Mouse (Mus musculus) midbrain, embryonic 13.5 days (tissue): Measurements from ENCODE around the gene Nck2. TPM values are rescaled to one million over a fixed set of nuclear protein-coding genes. Genes with fewer than 3 reads are reported as not detected.

ENCODE experiments used
- ATAC-seq: fragments of 200-750 bp; cut with Nextera tagmentation; 2 replicates; pipeline ENCODE4 v1.8.0; 2017; ENCODE audit warnings: mild to moderate bottlenecking, moderate TSS enrichment, moderate library complexity
- H3K27ac ChIP-seq: fragments of 300-500 bp; sonication (generic); 2 replicates; pipeline ENCODE4 v1.5.1; 2015; ENCODE audit warnings: inconsistent platforms, mild to moderate bottlenecking, moderate library complexity
- H3K27me3 ChIP-seq: fragments of 300-500 bp; sonication (generic); 2 replicates; pipeline ENCODE4 v1.6.1; 2015; ENCODE audit warnings: mild to moderate bottlenecking, inconsistent platforms
- H3K36me3 ChIP-seq: fragments of 300-500 bp; sonication (generic); 2 replicates; pipeline ENCODE4 v1.6.1; 2015; ENCODE audit warnings: mild to moderate bottlenecking, inconsistent platforms
- H3K4me1 ChIP-seq: fragments of 300-500 bp; sonication (generic); replicated peaks from 2 replicates; pipeline ENCODE4 v1.6.1; 2015; ENCODE audit warnings: inconsistent platforms
- H3K4me2 ChIP-seq: fragments of 300-500 bp; sonication (generic); replicated peaks from 2 replicates; pipeline ENCODE4 v1.6.1; 2015; ENCODE audit warnings: moderate library complexity, mild to moderate bottlenecking, inconsistent platforms
- H3K4me3 ChIP-seq: fragments of 300-500 bp; sonication (generic); replicated peaks from 2 replicates; pipeline ENCODE4 v1.5.1; 2015; ENCODE audit warnings: mild to moderate bottlenecking, inconsistent platforms
- H3K9ac ChIP-seq: fragments of 300-500 bp; sonication (generic); replicated peaks from 2 replicates; pipeline ENCODE4 v1.6.1; 2015; ENCODE audit warnings: mild to moderate bottlenecking, inconsistent platforms
- H3K9me3 ChIP-seq: fragments of 300-500 bp; sonication (generic); 2 replicates; pipeline ENCODE4 v1.6.1; 2016; ENCODE audit warnings: mild to moderate bottlenecking, inconsistent platforms
- WGBS: fragments of 180-500 bp; shearing (Covaris S2); methylation state at CpG from one replicate; pipeline ENCODE4 v1.1.7; 2015; 5-methylcytosine and 5-hydroxymethylcytosine counted together
- polyA plus RNA-seq: library from polyadenylated mRNA; unstranded; fragments of >200 nt; fragmentation: Nextera tagmentation; extraction: Ambion mirVana; gene quantifications from 2 replicates; pipeline ENCODE4 v1.2.1, GENCODE M21; 2015

Nck2 gene
- polyA plus RNA-seq, 1 experiment from 2014 or later, result 35.4 TPM

DNA sequence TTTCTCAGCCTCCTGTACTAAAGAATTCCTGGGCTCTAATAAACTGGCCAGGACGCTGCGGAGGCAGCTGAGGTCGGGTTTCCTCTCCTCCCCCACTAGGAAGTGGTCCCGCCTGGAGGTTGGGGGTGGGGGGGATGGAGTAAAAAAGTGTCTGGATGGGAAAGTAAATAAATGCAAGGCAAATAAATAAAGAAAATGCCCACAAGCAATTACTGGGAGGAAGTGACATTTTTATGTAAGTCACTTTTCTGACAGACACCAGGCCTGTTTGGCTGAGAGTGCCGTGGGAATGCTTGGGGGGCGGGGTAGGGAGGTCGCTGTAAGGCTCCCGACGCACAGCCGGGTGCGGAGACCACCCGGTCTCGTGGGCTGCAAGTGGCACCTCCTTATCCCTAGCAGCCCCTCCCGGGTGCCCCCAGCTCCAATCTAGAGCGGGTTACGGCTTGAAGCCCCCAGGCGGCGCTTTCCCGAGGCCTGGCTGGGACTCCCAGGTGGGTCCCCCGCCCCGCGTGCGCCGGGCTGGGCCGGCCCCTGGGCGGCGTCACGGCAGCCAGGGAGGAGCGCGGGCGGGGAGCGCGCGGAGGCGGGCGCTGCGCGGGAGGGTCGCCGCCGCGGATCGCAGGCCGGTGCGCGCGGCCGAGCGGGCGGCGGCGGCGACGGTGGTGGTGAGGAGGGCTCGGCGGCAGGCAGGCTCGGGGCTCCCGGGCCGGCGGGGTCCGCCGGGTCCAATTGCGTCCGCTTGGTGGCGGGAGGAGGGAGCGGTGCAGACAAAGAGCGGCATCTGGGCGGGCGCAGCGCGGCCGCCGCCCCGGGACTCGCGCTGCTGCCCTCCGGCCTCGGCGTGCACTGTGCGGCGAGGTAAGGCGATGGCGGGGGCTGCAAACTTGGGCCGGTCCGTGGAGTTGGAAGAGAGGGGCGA lies 1.1 kb downstream of the Nck2 start:
- H3K9ac ChIP-seq, result peak overlapping the region; percentile 97
- 0% methylated on average over 70 of the region's 86 CpGs for WGBS
- no peaks in the 10 kb centered on the region for H3K36me3 ChIP-seq
- H3K4me2 ChIP-seq, result peak overlapping the region; percentile 79
- peaks cover 30% of the 10 kb centered on the region for H3K4me1 ChIP-seq
- no peaks in the 10 kb centered on the region for H3K27me3 ChIP-seq
- ATAC-seq, result peak; percentile 95
- peak overlapping the region; percentile 97 for H3K4me3 ChIP-seq
- no peaks in the 10 kb centered on the region for H3K9me3 ChIP-seq
- peak overlapping the region; percentile 92 for H3K27ac ChIP-seq

DNA sequence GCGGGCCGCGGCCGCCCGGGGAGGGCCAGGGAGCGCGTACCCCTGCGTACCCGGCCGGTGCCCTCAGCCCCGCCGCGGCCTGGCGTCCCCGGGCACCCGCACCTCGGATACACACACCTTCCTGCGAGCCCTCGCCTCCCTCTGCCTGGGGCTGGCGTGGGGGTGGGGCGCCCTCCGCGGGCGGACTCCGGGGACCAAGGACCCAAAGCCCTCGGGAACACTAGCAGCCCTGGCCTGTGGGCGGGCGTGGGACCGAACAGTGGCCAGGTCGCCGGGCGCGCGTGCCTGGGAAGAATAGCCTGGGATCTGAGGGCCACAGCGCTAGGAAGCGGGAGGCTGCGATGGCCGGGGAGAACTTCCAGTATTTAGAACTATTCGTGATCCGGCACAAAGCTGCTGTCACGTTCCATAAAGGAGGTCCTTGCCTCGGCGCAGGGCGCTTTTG lies 1.7 kb downstream of the Nck2 start:
- Histone ChIP-seq H3K27ac (peak overlapping the region; percentile 92), H3K27me3 (no peaks in the 10 kb centered on the region), H3K4me2 (peak overlapping the region; percentile 79), H3K4me3 (peak overlapping the region; percentile 97), H3K4me1 (peaks cover 33% of the 10 kb centered on the region), H3K9me3 (no peaks in the 10 kb centered on the region), H3K36me3 (no peaks in the 10 kb centered on the region), H3K9ac (peak overlapping the region; percentile 97)
- peak; percentile 78 for ATAC-seq
- under 1% methylated on average over 24 of the region's 44 CpGs for WGBS

DNA sequence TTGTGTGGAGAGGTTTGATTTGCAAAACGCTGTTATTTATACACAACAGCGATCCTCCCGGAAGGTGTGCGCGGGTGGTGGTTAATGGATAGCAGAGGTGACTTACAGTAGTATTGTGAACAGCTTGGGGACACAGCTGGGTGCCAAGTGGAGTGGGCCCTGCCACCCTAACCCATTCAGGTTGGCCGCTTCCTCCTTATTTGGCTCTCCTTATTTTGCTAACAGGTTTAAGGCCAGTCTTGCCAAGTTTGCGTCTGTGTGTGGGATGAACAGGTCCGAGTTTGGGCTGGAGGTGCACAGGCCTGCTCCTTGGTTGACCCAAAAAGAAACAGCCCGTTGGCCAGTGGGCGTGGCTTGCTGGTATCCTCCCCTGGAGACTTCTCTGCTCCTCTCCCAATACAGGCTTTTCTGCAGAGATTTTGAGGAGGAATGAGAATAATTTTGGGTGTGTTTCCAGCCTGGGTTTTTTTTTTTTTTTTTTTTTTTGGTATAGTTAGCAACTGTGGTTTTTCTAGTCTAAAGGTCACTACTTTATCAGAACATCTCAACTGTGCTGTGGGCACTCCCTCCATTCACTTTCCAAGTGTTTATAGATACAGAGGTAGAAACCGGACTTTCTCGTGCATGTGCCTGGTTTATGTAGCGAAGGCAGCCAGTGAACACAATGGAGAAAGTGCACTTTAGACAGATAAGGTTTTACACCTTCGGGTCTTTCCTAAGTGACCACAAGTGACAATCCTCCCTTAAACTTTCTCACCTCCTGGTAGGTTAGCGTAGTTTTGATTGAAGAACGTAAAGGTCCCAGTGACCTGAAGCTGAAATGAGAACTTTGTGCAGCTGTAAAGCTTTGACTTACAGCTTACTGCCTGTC lies 2.6 kb downstream of the Nck2 start:
- 21% methylated on average over 16 of the region's 16 CpGs for WGBS
- Histone ChIP-seq H3K27ac (peak overlapping the region; percentile 92), H3K4me1 (peaks cover 37% of the 10 kb centered on the region), H3K9me3 (no peaks in the 10 kb centered on the region), H3K36me3 (no peaks in the 10 kb centered on the region), H3K4me3 (peak overlapping the region; percentile 97), H3K9ac (peak overlapping the region; percentile 97), H3K27me3 (no peaks in the 10 kb centered on the region), H3K4me2 (peak overlapping the region; percentile 79)
- no peak for ATAC-seq

DNA sequence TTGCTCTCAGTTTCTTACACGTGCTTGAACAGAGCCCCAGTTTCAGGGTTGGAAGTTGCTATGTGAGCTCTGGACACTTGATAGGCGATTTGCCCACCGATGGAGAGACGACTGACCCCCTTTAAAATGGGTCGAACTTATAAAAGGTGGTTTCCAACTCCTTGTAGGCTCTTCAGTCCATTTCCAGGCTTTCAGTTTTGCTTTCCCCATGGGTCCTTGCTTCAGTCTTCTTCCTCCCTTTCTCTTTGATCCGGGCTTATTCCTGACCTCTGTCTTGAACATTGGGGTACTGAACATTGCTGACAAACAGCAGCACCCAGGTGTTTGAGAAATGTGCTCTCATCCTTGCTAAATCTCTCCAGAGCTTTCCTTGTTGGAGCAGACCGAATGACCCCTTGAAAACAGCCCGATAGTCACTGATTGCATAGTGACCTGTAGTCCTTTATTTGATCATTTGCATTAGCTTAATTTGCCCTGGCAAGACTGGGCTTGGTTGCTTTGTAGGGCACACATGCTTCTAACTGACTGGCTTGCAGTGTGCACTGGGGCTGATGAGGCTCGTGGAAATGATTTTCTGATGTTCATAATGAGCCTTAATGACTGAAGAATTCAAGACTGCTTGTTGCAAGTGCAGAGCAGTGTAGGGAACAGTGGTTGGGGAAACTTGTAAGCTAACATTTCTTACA lies 3.4 kb downstream of the Nck2 start:
- peak overlapping the region; percentile 97 for H3K4me3 ChIP-seq
- H3K36me3 ChIP-seq, result no peaks in the 10 kb centered on the region
- H3K9ac ChIP-seq, result peak overlapping the region; percentile 97; the same call in 1 of the 2 replicates
- no peaks in the 10 kb centered on the region for H3K9me3 ChIP-seq
- ATAC-seq, result no peak
- H3K27me3 ChIP-seq, result no peaks in the 10 kb centered on the region
- no peak overlapping the region for H3K27ac ChIP-seq
- H3K4me1 ChIP-seq, result peaks cover 41% of the 10 kb centered on the region
- WGBS, result 56% methylated on average over 9 of the region's 9 CpGs
- H3K4me2 ChIP-seq, result peak overlapping the region; percentile 79

DNA sequence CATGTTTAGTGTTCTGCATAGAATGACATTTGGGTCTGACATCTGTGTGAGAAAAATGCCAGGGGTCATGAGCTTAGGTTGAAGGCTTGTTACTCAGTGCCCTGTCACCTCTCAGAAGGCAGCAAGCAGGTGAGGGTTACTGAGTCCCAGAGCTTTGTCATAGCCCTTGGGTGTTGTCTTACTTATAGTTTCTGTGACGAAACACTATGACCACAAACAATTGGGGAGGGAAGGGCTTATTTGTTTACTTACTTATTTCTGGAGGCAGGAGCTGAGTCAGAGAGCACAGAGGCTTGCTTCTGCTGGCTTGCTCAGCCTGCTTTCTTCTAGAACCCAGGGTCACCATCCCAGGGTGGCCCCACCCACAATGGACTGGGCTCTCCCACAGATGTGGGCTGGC lies 6.4 kb downstream of the Nck2 start:
- Histone ChIP-seq H3K4me1 (peaks cover 47% of the 10 kb centered on the region), H3K36me3 (no peaks in the 10 kb centered on the region), H3K4me3 (no peak overlapping the region), H3K9ac (no peak overlapping the region), H3K4me2 (no peak overlapping the region), H3K9me3 (no peaks in the 10 kb centered on the region), H3K27ac (no peak overlapping the region), H3K27me3 (no peaks in the 10 kb centered on the region)
- 80% methylated on average over 1 of the region's 1 CpGs for WGBS
- ATAC-seq, result no peak

DNA sequence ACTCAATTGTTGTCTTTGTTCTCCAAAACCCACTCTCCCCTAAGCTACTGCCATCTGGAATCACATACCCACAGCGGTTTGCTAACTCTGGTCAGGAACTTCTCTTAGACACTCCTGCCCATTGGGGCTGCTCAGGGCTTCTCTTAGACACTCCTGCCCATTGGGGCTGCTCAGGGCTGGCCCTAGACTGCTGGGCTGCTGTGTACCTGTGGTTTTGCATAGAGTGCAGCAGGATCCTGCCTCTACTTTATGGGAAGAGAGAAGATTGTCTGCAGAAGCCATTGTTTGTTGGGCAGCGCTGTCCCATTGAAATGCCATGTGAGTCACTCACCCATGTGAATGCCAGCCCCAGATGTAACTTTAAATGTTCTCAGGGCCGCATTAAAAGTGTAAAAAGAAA lies 9.3 kb downstream of the Nck2 start:
- no peak overlapping the region for H3K4me3 ChIP-seq
- peaks cover 33% of the 10 kb centered on the region for H3K4me1 ChIP-seq
- no peaks in the 10 kb centered on the region for H3K36me3 ChIP-seq
- WGBS, result 91% methylated on average over 3 of the region's 3 CpGs
- H3K9me3 ChIP-seq, result no peaks in the 10 kb centered on the region
- no peak for ATAC-seq
- no peak overlapping the region for H3K9ac ChIP-seq
- H3K27ac ChIP-seq, result no peak overlapping the region
- no peaks in the 10 kb centered on the region for H3K27me3 ChIP-seq
- no peak overlapping the region for H3K4me2 ChIP-seq

DNA sequence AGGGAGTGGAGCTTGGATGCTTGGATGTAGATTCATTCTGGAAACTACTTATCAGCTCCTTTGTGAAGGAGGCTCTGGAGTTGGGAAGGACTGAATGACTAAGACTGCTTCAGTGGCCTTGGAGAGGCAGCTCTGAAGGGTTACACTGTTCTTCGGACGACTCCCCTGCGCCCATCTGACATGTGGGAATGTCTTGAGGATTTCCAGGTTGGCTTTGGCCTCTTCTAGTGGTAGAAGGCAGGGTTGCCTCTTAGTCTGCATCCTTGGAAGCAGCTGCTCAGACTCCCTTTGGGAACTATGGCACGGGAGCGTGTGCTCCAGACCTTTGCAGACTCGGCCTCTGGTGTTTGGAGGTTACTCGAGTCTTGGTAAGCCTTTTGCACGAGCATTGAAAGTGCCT lies 10.4 kb downstream of the Nck2 start:
- 92% methylated on average over 8 of the region's 8 CpGs for WGBS
- H3K27ac ChIP-seq, result no peak overlapping the region
- ATAC-seq, result no peak
- no peak overlapping the region for H3K4me3 ChIP-seq
- H3K9me3 ChIP-seq, result no peaks in the 10 kb centered on the region
- H3K36me3 ChIP-seq, result no peaks in the 10 kb centered on the region
- H3K27me3 ChIP-seq, result no peaks in the 10 kb centered on the region
- no peak overlapping the region for H3K4me2 ChIP-seq
- H3K9ac ChIP-seq, result no peak overlapping the region
- H3K4me1 ChIP-seq, result peaks cover 28% of the 10 kb centered on the region

DNA sequence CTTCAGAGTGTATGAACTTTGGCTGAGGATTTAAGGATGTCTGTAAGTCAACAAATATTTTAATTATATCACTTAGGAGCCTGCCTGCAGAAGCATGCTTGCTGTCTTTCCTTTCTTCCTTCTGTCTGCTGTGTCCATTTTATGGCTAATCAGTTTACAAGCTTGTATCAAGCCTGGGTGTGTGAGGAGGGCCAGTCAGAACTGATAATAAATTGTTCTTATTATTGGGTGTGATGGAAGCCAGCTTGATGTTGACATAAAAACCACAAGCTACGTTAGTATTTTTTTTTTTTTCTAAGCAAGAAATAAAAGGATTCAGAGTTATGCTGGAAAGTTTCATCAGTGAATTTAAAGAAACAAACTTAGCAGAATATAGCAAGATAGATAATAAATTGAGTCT lies 10.8 kb downstream of the Nck2 start:
- H3K27ac ChIP-seq, result no peak overlapping the region
- no peaks in the 10 kb centered on the region for H3K36me3 ChIP-seq
- H3K27me3 ChIP-seq, result no peaks in the 10 kb centered on the region
- H3K9me3 ChIP-seq, result no peaks in the 10 kb centered on the region
- H3K4me3 ChIP-seq, result no peak overlapping the region
- peaks cover 28% of the 10 kb centered on the region for H3K4me1 ChIP-seq
- no peak for ATAC-seq
- 88% methylated on average over 1 of the region's 1 CpGs for WGBS
- H3K9ac ChIP-seq, result no peak overlapping the region
- no peak overlapping the region for H3K4me2 ChIP-seq

DNA sequence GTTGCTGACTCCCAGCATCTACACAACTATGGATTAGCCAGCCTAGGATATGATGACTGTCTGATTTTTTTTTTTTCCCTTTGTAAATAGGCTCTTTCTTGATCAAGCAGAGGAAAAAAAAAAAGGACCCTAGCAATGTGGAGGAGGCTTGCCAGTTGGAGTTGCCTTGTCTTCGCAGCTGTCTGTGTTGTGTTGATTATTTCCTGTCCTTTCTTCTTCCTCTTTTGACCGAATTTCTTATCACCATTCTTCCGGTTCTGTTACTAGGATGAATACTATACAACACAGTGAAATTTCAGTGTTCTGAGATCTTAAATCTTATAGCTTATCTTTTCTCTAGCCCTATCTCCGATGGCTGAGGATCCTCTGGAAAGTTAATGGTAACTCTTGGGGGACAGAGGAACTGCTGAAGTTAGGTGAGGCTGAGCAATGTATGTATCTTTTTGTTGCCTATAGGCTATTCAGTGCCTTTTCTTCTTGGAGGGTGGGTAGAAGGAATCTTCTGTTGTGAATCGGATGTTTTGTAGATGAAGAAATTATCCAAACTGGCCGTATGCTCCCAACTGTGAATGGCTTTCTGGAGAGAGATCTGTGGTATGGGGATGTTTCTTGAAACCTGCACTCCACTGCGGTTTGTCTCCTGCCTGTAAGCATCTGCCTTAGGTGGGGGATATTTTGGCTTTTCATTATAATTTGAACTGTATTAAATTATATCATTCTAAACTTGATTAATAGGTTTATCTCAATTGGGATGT lies 12.8 kb downstream of the Nck2 start:
- no peaks in the 10 kb centered on the region for H3K9me3 ChIP-seq
- ATAC-seq, result no peak
- no peak overlapping the region for H3K9ac ChIP-seq
- H3K4me1 ChIP-seq, result peaks cover 21% of the 10 kb centered on the region
- no peak overlapping the region for H3K4me3 ChIP-seq
- no peak overlapping the region for H3K27ac ChIP-seq
- no peak overlapping the region for H3K4me2 ChIP-seq
- no peaks in the 10 kb centered on the region for H3K36me3 ChIP-seq
- 93% methylated on average over 7 of the region's 7 CpGs for WGBS
- H3K27me3 ChIP-seq, result no peaks in the 10 kb centered on the region

DNA sequence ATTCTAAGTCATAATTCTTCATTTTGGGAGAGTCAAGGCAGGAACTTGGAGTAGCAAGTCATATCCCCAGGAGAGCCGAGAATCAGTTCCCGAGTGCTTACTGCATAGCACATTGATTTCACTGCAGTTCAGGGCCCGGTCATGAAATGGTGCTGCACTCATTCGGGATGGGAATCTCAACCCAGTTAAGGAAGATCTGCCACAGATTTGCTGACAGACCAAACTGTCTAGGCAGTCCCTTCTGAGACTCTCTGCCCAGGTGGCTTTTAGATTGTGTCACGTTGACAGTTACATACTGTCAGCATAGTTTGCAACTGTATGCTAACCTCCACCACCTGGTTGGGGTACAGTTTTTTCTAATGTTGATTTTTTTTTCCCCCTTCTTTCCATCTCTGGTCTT lies 16.1 kb downstream of the Nck2 start:
- H3K27me3 ChIP-seq, result no peaks in the 10 kb centered on the region
- 95% methylated on average over 5 of the region's 5 CpGs for WGBS
- H3K4me1 ChIP-seq, result peaks cover 18% of the 10 kb centered on the region
- H3K27ac ChIP-seq, result no peak overlapping the region
- no peak overlapping the region for H3K9ac ChIP-seq
- H3K36me3 ChIP-seq, result no peaks in the 10 kb centered on the region
- no peak overlapping the region for H3K4me3 ChIP-seq
- ATAC-seq, result no peak
- no peaks in the 10 kb centered on the region for H3K9me3 ChIP-seq
- H3K4me2 ChIP-seq, result no peak overlapping the region

DNA sequence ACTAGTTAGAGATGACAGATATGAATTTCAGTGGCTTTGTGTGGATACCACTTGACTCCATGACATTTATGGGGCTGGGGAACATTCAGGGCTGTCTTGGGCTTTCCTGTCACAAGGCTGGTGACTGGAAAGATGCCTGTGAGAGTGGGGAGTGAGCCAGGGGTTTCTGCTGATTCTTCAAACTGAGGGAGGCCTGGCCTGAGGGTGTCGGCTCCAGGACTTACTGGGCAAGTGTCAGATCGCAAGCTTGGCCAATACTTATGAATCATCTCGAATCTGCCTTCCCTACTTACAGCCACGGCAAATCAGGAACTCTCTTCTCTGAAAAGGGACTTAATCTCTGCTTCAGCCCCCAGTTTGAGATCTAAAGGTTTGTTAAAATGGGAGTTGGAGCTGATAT lies 18.3 kb downstream of the Nck2 start:
- Histone ChIP-seq H3K4me3 (no peak overlapping the region), H3K27me3 (no peaks in the 10 kb centered on the region), H3K36me3 (no peaks in the 10 kb centered on the region), H3K9ac (no peak overlapping the region), H3K4me2 (no peak overlapping the region), H3K27ac (no peak overlapping the region), H3K4me1 (peaks cover 14% of the 10 kb centered on the region; the same call in 1 of the 2 replicates), H3K9me3 (no peaks in the 10 kb centered on the region)
- WGBS, result 65% methylated on average over 4 of the region's 4 CpGs
- no peak for ATAC-seq
